Mouse (Mus musculus) ES-Bruce4 (cell line): ENCODE data around the gene Scgb1b12. TPM values are rescaled to one million over a fixed set of nuclear protein-coding genes. Genes with fewer than 3 reads are reported as not detected.
"Not testable (repeated sequence)": the region's sequence is repeated elsewhere in the genome, so short reads cannot be mapped to it uniquely, and the experiment has no call there.

Experiments used
- H3K27ac ChIP-seq: 2 replicates; pipeline ENCODE4 v1.5.1; 2012; ENCODE audit warnings: low read length, inconsistent platforms; ENCODE audit not compliant: insufficient read depth
- H3K27me3 ChIP-seq: 2 replicates; pipeline ENCODE4 v1.6.1; 2012; ENCODE audit warnings: mild to moderate bottlenecking, low read length, inconsistent platforms; ENCODE audit not compliant: control insufficient read depth, poor library complexity, insufficient read depth, severe bottlenecking
- H3K36me3 ChIP-seq: 2 replicates; pipeline ENCODE4 v1.6.1; 2012; ENCODE audit warnings: inconsistent platforms, mild to moderate bottlenecking, low read length, moderate library complexity; ENCODE audit not compliant: control insufficient read depth, poor library complexity, insufficient read depth, severe bottlenecking
- H3K4me1 ChIP-seq: one replicate; pipeline ENCODE4 v1.8.1; 2011; ENCODE audit warnings: low read length; ENCODE audit not compliant: control insufficient read depth, insufficient read depth
- H3K4me3 ChIP-seq: 2 replicates; pipeline ENCODE4 v1.5.1; 2011; ENCODE audit warnings: low read depth, mild to moderate bottlenecking, low read length
- H3K9ac ChIP-seq: 2 replicates; pipeline ENCODE4 v1.6.1; 2012; ENCODE audit warnings: low read depth, mild to moderate bottlenecking, inconsistent platforms; ENCODE audit not compliant: poor library complexity, severe bottlenecking
- H3K9me3 ChIP-seq: replicated peaks from 2 replicates; pipeline ENCODE4 v1.6.1; 2012; ENCODE audit warnings: mild to moderate bottlenecking, low read length, inconsistent platforms; ENCODE audit not compliant: control insufficient read depth, poor library complexity, insufficient read depth, severe bottlenecking
- polyA plus RNA-seq: library from polyadenylated mRNA; stranded (reverse); fragments of >200 nt; gene quantifications from 2 replicates; pipeline ENCODE4 v1.2.4, GENCODE M21; 2011; ENCODE audit warnings: low read depth; ENCODE audit not compliant: missing spikeins, insufficient read depth, insufficient read length

The Scgb1b12 gene
- not detected in 2 replicates for polyA plus RNA-seq

DNA sequence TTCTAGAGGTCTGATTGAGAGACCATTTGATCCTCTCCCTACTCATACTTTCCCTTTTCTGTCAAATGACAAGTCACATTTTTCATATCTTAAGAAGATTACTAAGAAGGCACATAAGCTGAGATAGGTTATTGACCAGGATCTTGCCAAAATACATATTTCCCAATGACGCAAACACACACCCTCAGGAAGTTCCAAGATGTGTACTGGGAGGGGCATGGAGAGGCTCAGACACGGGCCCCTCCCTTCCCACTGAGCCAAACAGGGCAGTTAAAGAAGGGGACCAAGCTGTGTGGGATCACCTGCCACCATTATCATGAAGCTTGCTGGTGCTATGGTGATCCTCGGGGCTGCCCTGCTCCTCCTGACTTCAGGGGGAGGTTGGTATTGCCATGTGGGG is at the start of gene Scgb1b12:
TSS of gene Scgb1b12 (plus strand) at position 301 of the 400 bp plus-strand sequence.
- not testable (repeated sequence) for H3K9me3 ChIP-seq, H3K9ac ChIP-seq, H3K27me3 ChIP-seq, H3K36me3 ChIP-seq, H3K4me1 ChIP-seq, H3K4me3 ChIP-seq, H3K27ac ChIP-seq

DNA sequence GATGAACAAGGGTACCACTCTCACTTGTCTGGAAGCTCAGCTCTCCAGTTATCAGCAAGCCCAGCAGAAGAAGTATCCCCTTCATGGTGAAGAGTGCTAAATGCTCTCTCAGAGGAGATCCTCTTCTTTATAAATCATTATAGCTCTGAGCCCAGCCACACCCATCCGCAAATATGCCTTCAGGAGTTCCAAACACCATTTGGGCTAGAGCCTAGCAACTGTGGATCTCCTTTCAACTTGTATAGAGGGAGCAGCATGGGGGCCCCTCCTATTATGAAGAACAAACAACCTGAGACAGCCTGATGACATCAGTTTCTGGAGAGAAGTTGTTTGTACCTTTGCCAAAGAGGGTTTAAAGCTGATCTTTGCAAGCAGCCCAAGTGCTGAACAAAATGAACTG is 6.8 kb upstream of the Scgb1b12 start, which contains the start of gene Scgb2b12:
TSS of gene Scgb2b12 (minus strand) at position 101 of the 400 bp plus-strand sequence.
- H3K4me1 ChIP-seq, H3K9me3 ChIP-seq, H3K36me3 ChIP-seq, H3K4me3 ChIP-seq, H3K9ac ChIP-seq, H3K27ac ChIP-seq, H3K27me3 ChIP-seq: not testable (repeated sequence)

Other genes starting within 250 kb of the Scgb1b12 start
- gene Scgb1b10, start 233.3 kb upstream of the Scgb1b12 start, polyA plus RNA-seq: not detected in 2 replicates
- gene Scgb2b11, start 123.0 kb upstream of the Scgb1b12 start, polyA plus RNA-seq: not detected in 2 replicates
- gene Scgb1b11, start 111.3 kb upstream of the Scgb1b12 start, polyA plus RNA-seq: not detected in 2 replicates
- gene Scgb2b12, start 6.9 kb upstream of the Scgb1b12 start, polyA plus RNA-seq: not detected in 2 replicates
- not detected in 2 replicates for gene Scgb1b29, start 107.4 kb downstream of the Scgb1b12 start, polyA plus RNA-seq